Mouse (Mus musculus): ENCODE measurements at regions not wholly inside any gene's neighbourhood (a gene's known extent, or its start where the extent isn't known, plus 50 kb on each side); places are given as distances from the start of the nearest gene placed in this dataset.

DNA sequence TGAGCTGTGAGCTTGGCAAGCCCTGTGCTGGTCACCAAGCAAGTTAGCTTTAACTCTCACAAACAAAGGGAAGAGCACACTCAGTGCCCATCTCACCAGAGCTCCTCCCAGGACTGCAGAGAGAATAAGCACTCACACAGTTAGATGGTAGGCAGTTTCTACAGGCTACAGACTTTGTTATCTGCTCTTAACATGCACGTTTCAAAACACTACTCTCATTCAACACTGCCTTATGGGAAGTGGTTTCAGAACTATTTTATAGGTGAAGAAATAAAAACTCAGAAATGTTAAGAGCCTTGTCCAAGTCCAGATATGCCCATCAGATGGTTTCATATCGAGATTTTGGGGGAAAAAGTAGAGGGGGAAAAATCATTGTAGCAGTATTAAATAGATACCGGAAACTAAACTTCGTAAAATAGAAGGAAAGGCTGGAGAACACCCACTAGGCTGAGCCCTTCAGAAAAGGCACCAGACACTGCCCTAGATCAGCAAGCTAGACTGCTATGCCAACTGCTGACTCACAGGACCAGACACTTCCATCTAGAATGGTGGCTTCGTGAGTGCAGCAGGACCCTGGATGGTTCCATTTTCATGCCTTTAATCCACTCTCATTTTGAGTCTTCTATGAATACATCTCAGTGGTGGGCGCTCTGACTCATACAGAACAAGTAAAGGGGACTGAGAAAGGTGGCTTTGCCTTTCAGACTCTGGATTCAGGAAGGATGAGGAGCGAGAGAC, 51.3 kb upstream of the Serbp1 start:
- TF ChIP-seq CTCF (IDR thresholded peaks at IDR 0.05; ENCODE audit: insufficient read depth, low read depth, low read length) (no peak), POLR2A (IDR thresholded peaks at IDR 0.05; ENCODE audit: insufficient read depth, low read depth, low read length) (no peak)

Data from olfactory bulb, adult 2 months (tissue).